Mouse (Mus musculus) liver, embryonic 15.5 days (tissue): Measurements from ENCODE around the gene Fer. TPM values are rescaled to one million over a fixed set of nuclear protein-coding genes. Genes with fewer than 3 reads are reported as not detected.

Experiments
- ATAC-seq: fragments of 200-750 bp; cut with Nextera tagmentation; 2 replicates; pipeline ENCODE4 v1.8.0; 2017; ENCODE audit warnings: moderate number of reproducible peaks, mild to moderate bottlenecking, moderate library complexity; ENCODE audit not compliant: insufficient read depth
- H3K27ac ChIP-seq: fragments of 300-500 bp; sonication (generic); replicated peaks from 2 replicates; pipeline ENCODE4 v1.5.1; 2015; ENCODE audit warnings: mild to moderate bottlenecking, inconsistent platforms
- H3K27me3 ChIP-seq: fragments of 300-500 bp; sonication (generic); 2 replicates; pipeline ENCODE4 v1.6.1; 2015; ENCODE audit warnings: mild to moderate bottlenecking, inconsistent platforms
- H3K36me3 ChIP-seq: fragments of 300-500 bp; sonication (generic); replicated peaks from 2 replicates; pipeline ENCODE4 v1.6.1; 2015; ENCODE audit warnings: moderate library complexity, mild to moderate bottlenecking, inconsistent platforms
- H3K4me1 ChIP-seq: fragments of 300-500 bp; sonication (generic); replicated peaks from 2 replicates; pipeline ENCODE4 v1.6.1; 2015; ENCODE audit warnings: inconsistent platforms
- H3K4me2 ChIP-seq: fragments of 300-500 bp; sonication (generic); 2 replicates; pipeline ENCODE4 v1.6.1; 2015; ENCODE audit warnings: moderate library complexity, mild to moderate bottlenecking, inconsistent platforms
- H3K4me3 ChIP-seq: fragments of 300-500 bp; sonication (generic); replicated peaks from 2 replicates; pipeline ENCODE4 v1.5.1; 2015; ENCODE audit warnings: mild to moderate bottlenecking, inconsistent platforms
- H3K9ac ChIP-seq: fragments of 300-500 bp; sonication (generic); 2 replicates; pipeline ENCODE4 v1.6.1; 2015; ENCODE audit warnings: moderate library complexity, mild to moderate bottlenecking, inconsistent platforms
- H3K9me3 ChIP-seq: fragments of 300-500 bp; sonication (generic); replicated peaks from 2 replicates; pipeline ENCODE4 v1.6.1; 2016; ENCODE audit warnings: inconsistent platforms
- WGBS: fragments of 180-500 bp; shearing (Covaris S2); methylation state at CpG from one replicate; pipeline ENCODE4 v1.1.7; 2015; ENCODE audit warnings: mixed read lengths; ENCODE audit not compliant: insufficient replicate concordance; 5-methylcytosine and 5-hydroxymethylcytosine counted together
- polyA plus RNA-seq: library from polyadenylated mRNA; unstranded; fragments of >200 nt; fragmentation: Nextera tagmentation; extraction: Ambion mirVana; gene quantifications from 2 replicates; pipeline ENCODE4 v1.2.1, GENCODE M21; 2015

The Fer gene
- polyA plus RNA-seq, 1 experiment from 2014 or later = 8.0 TPM

DNA sequence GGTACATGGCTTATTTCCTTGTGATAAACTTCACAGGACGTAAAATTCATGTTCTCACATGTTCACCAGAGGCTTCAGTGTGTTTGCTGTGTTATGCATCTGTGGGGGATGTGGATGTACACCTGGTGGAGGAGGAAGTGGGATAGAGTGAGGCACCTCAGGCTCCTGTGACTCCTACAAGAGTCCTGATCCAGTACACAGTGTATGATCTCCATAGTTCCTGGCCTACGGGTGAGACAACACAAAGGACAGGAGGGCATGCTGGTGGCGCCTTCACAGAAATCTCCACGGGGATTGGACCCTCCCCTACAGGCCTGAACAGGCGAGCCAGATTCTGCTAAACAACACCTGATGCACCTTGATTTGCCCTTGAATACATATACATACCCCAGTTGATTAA lies 111.4 kb downstream of the Fer start:
- no peak for ATAC-seq
- peaks cover 53% of the 10 kb centered on the region for H3K4me1 ChIP-seq
- no peak overlapping the region for H3K9ac ChIP-seq
- no peak overlapping the region for H3K4me3 ChIP-seq
- no peak overlapping the region for H3K4me2 ChIP-seq
- peak overlapping the region; percentile 49; the same call in 1 of the 2 replicates for H3K27ac ChIP-seq
- H3K27me3 ChIP-seq = no peaks in the 10 kb centered on the region
- no peaks in the 10 kb centered on the region for H3K36me3 ChIP-seq
- 58% methylated on average over 5 of the region's 5 CpGs for WGBS
- H3K9me3 ChIP-seq = no peaks in the 10 kb centered on the region

GRCm38 (mm10) chr17:63978794-63979571 lies 116.1 kb downstream of the Fer start:
- no peaks in the 10 kb centered on the region for H3K9me3 ChIP-seq
- peak; percentile 83 for ATAC-seq
- H3K4me3 ChIP-seq = no peak overlapping the region
- H3K27ac ChIP-seq = 0 out of 2 replicates have a peak overlapping the region, but pooled peaks have one; percentile 51
- peaks cover 33% of the 10 kb centered on the region for H3K4me1 ChIP-seq
- H3K36me3 ChIP-seq = peaks cover 2% of the 10 kb centered on the region; the same call in 1 of the 2 replicates
- H3K4me2 ChIP-seq = 0 out of 2 replicates have a peak overlapping the region, but pooled peaks have one; percentile 9
- H3K9ac ChIP-seq = no peak overlapping the region
- 16% methylated on average over 4 of the region's 4 CpGs for WGBS
- H3K27me3 ChIP-seq = no peaks in the 10 kb centered on the region

GRCm38 (mm10) chr17:63980167-63980566 lies 117.3 kb downstream of the Fer start:
- ATAC-seq = no peak
- peaks cover 2% of the 10 kb centered on the region; the same call in 1 of the 2 replicates for H3K36me3 ChIP-seq
- peaks cover 25% of the 10 kb centered on the region for H3K4me1 ChIP-seq
- H3K4me2 ChIP-seq = no peak overlapping the region
- H3K27me3 ChIP-seq = no peaks in the 10 kb centered on the region
- 0 out of 2 replicates have a peak overlapping the region, but pooled peaks have one; percentile 2 for H3K27ac ChIP-seq
- no peak overlapping the region for H3K4me3 ChIP-seq
- H3K9me3 ChIP-seq = no peaks in the 10 kb centered on the region
- H3K9ac ChIP-seq = no peak overlapping the region
- 47% methylated on average over 3 of the region's 3 CpGs for WGBS

- H3K27me3 ChIP-seq = no peaks in the 10 kb centered on the region
- WGBS = 58% methylated on average over 2 of the region's 2 CpGs
- 0 out of 2 replicates have a peak, but pooled peaks cover 3% of the 10 kb centered on the region for H3K4me1 ChIP-seq
- H3K4me2 ChIP-seq = no peak overlapping the region
- no peaks in the 10 kb centered on the region for H3K36me3 ChIP-seq
- no peak for ATAC-seq
- no peaks in the 10 kb centered on the region for H3K9me3 ChIP-seq
- H3K27ac ChIP-seq = no peak overlapping the region
- no peak overlapping the region for H3K9ac ChIP-seq
- no peak overlapping the region for H3K4me3 ChIP-seq
Observed at GRCm38 (mm10) chr17:63988710-63989109, 125.8 kb downstream of the Fer start.

- H3K36me3 ChIP-seq = no peaks in the 10 kb centered on the region
- WGBS = 73% methylated on average over 3 of the region's 3 CpGs
- H3K4me1 ChIP-seq = 0 out of 2 replicates have a peak, but pooled peaks cover 3% of the 10 kb centered on the region
- no peaks in the 10 kb centered on the region for H3K9me3 ChIP-seq
- no peak for ATAC-seq
- H3K4me2 ChIP-seq = no peak overlapping the region
- H3K9ac ChIP-seq = no peak overlapping the region
- H3K27me3 ChIP-seq = no peaks in the 10 kb centered on the region
- no peak overlapping the region for H3K4me3 ChIP-seq
- H3K27ac ChIP-seq = no peak overlapping the region
Observed at GRCm38 (mm10) chr17:63991160-63991559, 128.3 kb downstream of the Fer start.

DNA sequence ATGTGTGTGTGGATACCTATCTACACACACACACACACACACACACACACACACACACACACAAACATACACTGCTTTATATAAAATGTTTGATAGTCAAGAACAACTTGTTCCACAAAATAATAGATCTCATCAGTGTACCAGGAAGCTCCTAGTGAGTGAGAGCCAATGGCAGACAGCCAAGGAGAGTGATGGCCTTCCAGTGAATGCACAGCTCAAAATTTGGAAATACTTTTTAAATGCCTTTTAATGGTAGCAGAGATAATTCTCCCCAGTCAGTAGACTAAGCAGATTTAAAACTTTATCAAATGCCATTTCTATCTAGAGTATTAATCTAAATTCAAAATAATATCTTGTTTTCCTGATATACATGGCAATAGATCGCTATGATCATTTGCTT lies 133.1 kb downstream of the Fer start:
- H3K27me3 ChIP-seq = no peaks in the 10 kb centered on the region
- no peak for ATAC-seq

DNA sequence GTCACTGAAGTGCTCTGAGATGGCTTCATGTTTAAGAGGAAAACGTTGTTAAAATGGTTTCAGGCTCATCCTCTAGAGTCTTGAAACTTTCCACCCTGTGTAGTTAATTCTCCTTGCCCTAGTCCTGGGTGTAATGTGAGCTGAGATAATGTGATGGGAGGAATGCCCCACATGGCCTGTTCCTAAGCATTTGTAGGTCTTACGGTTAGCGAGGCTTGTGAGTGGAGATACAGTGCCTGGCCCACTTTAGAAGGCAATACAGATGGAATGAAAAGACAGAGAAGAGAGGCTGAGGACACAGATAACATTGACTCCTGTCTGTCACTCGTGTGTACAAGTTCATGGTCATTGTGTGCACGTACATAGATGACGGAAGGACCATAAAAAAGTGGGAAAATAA lies 134.8 kb downstream of the Fer start:
- Histone ChIP-seq H3K27me3 (no peaks in the 10 kb centered on the region), H3K9ac (no peak overlapping the region), H3K9me3 (no peaks in the 10 kb centered on the region), H3K4me3 (no peak overlapping the region), H3K4me2 (no peak overlapping the region), H3K27ac (no peak overlapping the region), H3K4me1 (0 out of 2 replicates have a peak, but pooled peaks cover 3% of the 10 kb centered on the region), H3K36me3 (no peaks in the 10 kb centered on the region)
- peak; percentile 25; the same call in 1 of the 2 replicates for ATAC-seq
- WGBS = 54% methylated on average over 6 of the region's 6 CpGs

More for the DNA sequence above, 133.1 kb downstream of the Fer start:
- no peak overlapping the region for H3K9ac ChIP-seq
- H3K9me3 ChIP-seq = no peaks in the 10 kb centered on the region
- 0 out of 2 replicates have a peak, but pooled peaks cover 3% of the 10 kb centered on the region for H3K4me1 ChIP-seq
- H3K27ac ChIP-seq = no peak overlapping the region
- H3K4me2 ChIP-seq = no peak overlapping the region
- H3K36me3 ChIP-seq = no peaks in the 10 kb centered on the region
- H3K4me3 ChIP-seq = no peak overlapping the region
- WGBS = 83% methylated on average over 1 of the region's 1 CpGs

GRCm38 (mm10) chr17:64003444-64003843 lies 140.6 kb downstream of the Fer start:
- H3K27me3 ChIP-seq = no peaks in the 10 kb centered on the region
- ATAC-seq = no peak
- H3K4me2 ChIP-seq = no peak overlapping the region
- H3K4me3 ChIP-seq = no peak overlapping the region
- no peak overlapping the region for H3K27ac ChIP-seq
- no peaks in the 10 kb centered on the region for H3K9me3 ChIP-seq
- no peaks in the 10 kb centered on the region for H3K4me1 ChIP-seq
- 75% methylated on average over 13 of the region's 13 CpGs for WGBS
- no peaks in the 10 kb centered on the region for H3K36me3 ChIP-seq
- H3K9ac ChIP-seq = no peak overlapping the region

DNA sequence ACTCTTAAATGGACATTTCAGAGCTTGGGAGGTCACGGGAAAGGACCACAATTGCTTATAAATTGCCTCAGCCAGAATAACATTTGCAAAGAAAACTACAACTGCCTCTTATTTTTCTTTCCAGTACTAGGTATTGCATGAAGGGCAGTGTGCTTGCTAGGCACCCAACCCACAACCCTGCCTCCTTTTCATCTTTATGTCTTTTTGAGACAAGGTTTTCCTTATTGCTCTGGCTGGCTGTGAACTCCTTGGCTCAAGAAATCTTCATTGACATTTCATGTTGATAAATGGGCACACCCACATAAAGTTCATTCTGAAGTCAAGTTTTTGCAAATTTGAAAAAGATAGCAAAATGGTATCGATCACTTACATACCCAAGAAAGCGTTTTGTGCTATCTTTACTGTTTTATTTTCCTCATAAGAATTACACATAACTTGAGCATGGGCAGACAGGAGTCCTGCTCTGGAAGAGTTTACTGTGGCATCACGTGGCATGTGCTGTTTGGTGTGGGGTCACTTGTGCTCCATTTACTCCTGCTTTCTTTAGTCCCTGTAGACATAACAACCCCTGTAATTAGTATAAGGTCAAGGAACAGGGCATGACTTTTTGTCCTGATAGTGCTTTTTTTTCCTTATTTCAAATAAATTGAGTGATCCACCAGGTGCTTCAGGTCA lies 142.8 kb downstream of the Fer start:
- Histone ChIP-seq H3K4me1 (no peaks in the 10 kb centered on the region), H3K36me3 (no peaks in the 10 kb centered on the region), H3K4me3 (no peak overlapping the region), H3K4me2 (no peak overlapping the region), H3K9ac (no peak overlapping the region), H3K9me3 (no peaks in the 10 kb centered on the region), H3K27ac (no peak overlapping the region), H3K27me3 (no peaks in the 10 kb centered on the region)
- no peak for ATAC-seq
- WGBS = 69% methylated on average over 4 of the region's 4 CpGs

GRCm38 (mm10) chr17:64016606-64017005 lies 153.7 kb downstream of the Fer start:
- Histone ChIP-seq H3K4me1 (peaks cover 6% of the 10 kb centered on the region; the same call in 1 of the 2 replicates), H3K9me3 (no peaks in the 10 kb centered on the region), H3K4me3 (no peak overlapping the region), H3K9ac (no peak overlapping the region), H3K27me3 (no peaks in the 10 kb centered on the region), H3K4me2 (no peak overlapping the region), H3K36me3 (no peaks in the 10 kb centered on the region), H3K27ac (no peak overlapping the region)
- 80% methylated on average over 4 of the region's 4 CpGs for WGBS
- no peak for ATAC-seq

DNA sequence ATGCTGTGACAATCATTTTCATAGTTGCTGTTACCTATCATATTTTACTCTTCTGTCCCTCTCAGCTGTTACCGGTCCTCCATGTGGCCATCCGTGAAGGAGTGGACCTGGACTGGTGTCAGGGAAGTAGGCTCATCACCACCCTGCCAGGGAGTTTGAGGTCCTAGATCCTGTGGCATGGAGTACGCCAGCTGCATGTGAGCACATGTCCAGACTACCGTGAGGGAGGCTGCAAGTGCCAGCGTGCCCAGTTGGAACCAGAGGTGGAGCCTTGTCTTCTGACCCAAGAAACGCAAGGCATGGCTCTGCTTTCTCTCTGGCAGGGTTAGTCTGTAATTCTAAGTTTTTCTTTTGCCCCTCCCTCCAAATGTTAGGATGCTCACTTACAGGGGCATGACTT lies 155.4 kb downstream of the Fer start:
- peaks cover 6% of the 10 kb centered on the region; the same call in 1 of the 2 replicates for H3K4me1 ChIP-seq
- H3K9me3 ChIP-seq = no peaks in the 10 kb centered on the region
- no peak for ATAC-seq
- H3K27ac ChIP-seq = no peak overlapping the region
- 82% methylated on average over 6 of the region's 6 CpGs for WGBS
- H3K4me2 ChIP-seq = no peak overlapping the region
- no peak overlapping the region for H3K9ac ChIP-seq
- H3K36me3 ChIP-seq = no peaks in the 10 kb centered on the region
- no peak overlapping the region for H3K4me3 ChIP-seq
- H3K27me3 ChIP-seq = no peaks in the 10 kb centered on the region
